Mouse (Mus musculus): ENCODE measurements around the gene Laptm4a.
A peak's percentile ranks its signal among the peaks of the same experiment; 100 is the strongest.

- TF ChIP-seq CTCF (IDR thresholded peaks at IDR 0.05; ENCODE audit: control insufficient read depth, insufficient read depth, insufficient read length) (no peak), USF1 (IDR thresholded peaks at IDR 0.05; ENCODE audit: low read depth) (no peak), MAX (IDR thresholded peaks at IDR 0.05) (peak; percentile 32), MYOD1 (IDR thresholded peaks at IDR 0.05; ENCODE audit: control insufficient read depth, insufficient read length, low read depth) (no peak), CEBPB (IDR thresholded peaks at IDR 0.05; ENCODE audit: low read depth) (no peak), MYOG (IDR thresholded peaks at IDR 0.05; ENCODE audit: control insufficient read depth, extremely low read depth, insufficient read length) (no peak)
Observed at GRCm38 (mm10) chr12:8973820-8974465, 52.5 kb downstream of the Laptm4a start, which contains the start of gene Wdr35.

All from C2C12 (cell line).